Mouse (Mus musculus): ENCODE measurements at regions not wholly inside any gene's neighbourhood (a gene's known extent, or its start where the extent isn't known, plus 50 kb on each side); places are given as distances from the start of the nearest gene placed in this dataset.

DNA sequence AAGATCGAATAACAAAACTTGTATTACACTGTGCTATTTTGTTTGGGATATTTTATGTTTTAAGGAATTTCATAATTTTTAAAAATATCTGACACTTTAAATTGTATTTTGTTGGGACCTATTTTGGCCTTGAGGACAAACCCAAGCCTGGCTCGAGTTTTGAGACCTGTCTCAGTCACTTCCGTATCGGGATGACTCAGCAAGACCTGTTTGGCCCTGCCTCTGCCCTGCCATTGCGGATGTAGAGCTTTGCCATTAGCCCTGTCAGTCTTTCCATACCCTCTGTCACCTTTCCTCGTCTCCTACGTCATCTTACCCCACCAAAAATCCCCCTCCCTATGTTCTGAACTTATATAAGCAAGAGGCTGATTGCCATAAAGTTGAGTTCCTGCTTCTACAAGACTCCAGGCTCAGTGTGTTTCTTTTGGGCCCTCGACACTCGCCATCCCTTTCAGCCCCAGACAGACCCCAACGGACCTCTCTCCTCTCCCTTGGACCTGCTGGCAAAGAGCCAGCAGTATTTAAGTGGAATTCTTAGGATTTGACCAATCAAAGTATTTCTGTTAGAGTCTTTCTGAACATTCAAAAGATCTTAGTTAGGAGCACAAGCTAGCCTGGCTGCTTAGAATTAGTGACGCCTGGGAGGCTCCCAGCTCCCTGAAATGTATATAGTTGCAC lies 113.3 kb downstream of the Fam161a start:
- TF ChIP-seq CTCF (IDR thresholded peaks at IDR 0.05; ENCODE audit: borderline replicate concordance, insufficient read depth, low read depth, low read length) (no peak), POLR2A (IDR thresholded peaks at IDR 0.05; ENCODE audit: borderline replicate concordance, insufficient read depth, low read length) (no peak)

Data from cerebellum, adult 2 months (tissue).